Mouse (Mus musculus) embryonic facial prominence, embryonic 11.5 days (tissue): ENCODE results near the gene Susd6. TPM values are rescaled to one million over a fixed set of nuclear protein-coding genes. Genes with fewer than 3 reads are reported as not detected.

Experiments
- ATAC-seq: fragments of 200-750 bp; cut with Nextera tagmentation; replicated peaks from 2 replicates; pipeline ENCODE4 v1.8.0; 2017; ENCODE audit warnings: low read depth; ENCODE audit not compliant: insufficient number of reproducible peaks, low FRiP score, low TSS enrichment
- DNase-seq: peaks from one replicate; pipeline ENCODE4 v3.0.0-alpha.2; 2015; ENCODE audit warnings: low spot score
- H3K27ac ChIP-seq: fragments of 300-500 bp; sonication (generic); replicated peaks from 2 replicates; pipeline ENCODE4 v1.5.1; 2014; ENCODE audit warnings: mild to moderate bottlenecking, low read depth, low read length, control low read depth
- H3K27me3 ChIP-seq: fragments of 300-500 bp; sonication (generic); 2 replicates; pipeline ENCODE4 v1.6.1; 2014; ENCODE audit warnings: mild to moderate bottlenecking, low read length, moderate library complexity, mixed read lengths; ENCODE audit not compliant: control insufficient read depth, insufficient read depth
- H3K36me3 ChIP-seq: fragments of 300-500 bp; sonication (generic); replicated peaks from 2 replicates; pipeline ENCODE4 v1.6.1; 2014; ENCODE audit warnings: low read depth, mild to moderate bottlenecking, low read length, moderate library complexity, mixed read lengths; ENCODE audit not compliant: control insufficient read depth, insufficient read depth
- H3K4me1 ChIP-seq: fragments of 300-500 bp; sonication (generic); 2 replicates; pipeline ENCODE4 v1.6.1; 2014; ENCODE audit warnings: low read length, mixed read lengths; ENCODE audit not compliant: control insufficient read depth, insufficient read depth
- H3K4me2 ChIP-seq: fragments of 300-500 bp; sonication (generic); 2 replicates; pipeline ENCODE4 v1.6.1; 2014; ENCODE audit warnings: low read depth, mild to moderate bottlenecking, control low read depth, low read length, moderate library complexity
- H3K4me3 ChIP-seq: fragments of 300-500 bp; sonication (generic); 2 replicates; pipeline ENCODE4 v1.5.1; 2014; ENCODE audit warnings: low read depth, low read length, control low read depth
- H3K9ac ChIP-seq: fragments of 300-500 bp; sonication (generic); replicated peaks from 2 replicates; pipeline ENCODE4 v1.6.1; 2014; ENCODE audit warnings: mild to moderate bottlenecking, control low read depth, low read length
- H3K9me3 ChIP-seq: fragments of 300-500 bp; sonication (generic); replicated peaks from 2 replicates; pipeline ENCODE4 v1.6.1; 2016; ENCODE audit warnings: mild to moderate bottlenecking, low read length, inconsistent platforms, mixed read lengths; ENCODE audit not compliant: control insufficient read depth
- WGBS: fragments of 180-500 bp; shearing (Covaris S2); extraction: QIAGEN DNeasy Blood & Tissue Kit; methylation state at CpG from one replicate; pipeline ENCODE4 v1.1.7; 2014; 5-methylcytosine and 5-hydroxymethylcytosine counted together
- polyA plus RNA-seq: library from polyadenylated mRNA; unstranded; fragments of >200 nt; fragmentation: Nextera tagmentation; extraction: Ambion mirVana; gene quantifications from 2 replicates; pipeline ENCODE4 v1.2.1, GENCODE M21; 2014

The Susd6 gene
- polyA plus RNA-seq, 1 experiment from 2014 or later, result 13.8 TPM

- no peaks in the 10 kb centered on the region for H3K4me1 ChIP-seq
- no peak overlapping the region for H3K4me3 ChIP-seq
- H3K9me3 ChIP-seq, result no peaks in the 10 kb centered on the region
- H3K4me2 ChIP-seq, result no peak overlapping the region
- H3K27me3 ChIP-seq, result no peaks in the 10 kb centered on the region
- WGBS, result 7% methylated on average over 1 of the region's 1 CpGs
- H3K36me3 ChIP-seq, result no peaks in the 10 kb centered on the region
- H3K27ac ChIP-seq, result no peak overlapping the region
- ATAC-seq (no peak), DNase-seq (no peak)
- no peak overlapping the region for H3K9ac ChIP-seq
Measured at GRCm38 (mm10) chr12:80861916-80862315, 71.6 kb downstream of the Susd6 start.

DNA sequence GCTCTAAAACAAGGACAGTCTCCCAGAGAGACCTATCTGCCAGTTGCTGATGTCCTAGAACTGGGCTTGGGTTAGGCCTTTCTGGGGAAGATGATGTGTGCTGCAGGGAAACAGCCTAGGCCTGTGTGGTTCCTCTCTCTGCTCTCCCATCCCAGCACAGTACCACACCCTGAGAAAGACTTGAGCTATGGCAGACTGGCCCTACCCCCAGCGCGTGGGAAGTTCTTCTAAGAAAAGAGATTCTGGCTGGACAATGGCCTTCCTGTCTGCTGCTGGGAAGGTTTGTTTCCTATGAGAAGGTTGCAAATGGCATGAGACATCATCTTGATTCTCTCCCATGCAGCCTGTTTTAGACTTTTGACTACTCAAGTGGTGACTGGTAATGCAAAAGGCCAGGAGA is 73.1 kb downstream of the Susd6 start:
- no peaks in the 10 kb centered on the region for H3K4me1 ChIP-seq
- H3K36me3 ChIP-seq, result no peaks in the 10 kb centered on the region
- H3K4me2 ChIP-seq, result no peak overlapping the region
- no peaks in the 10 kb centered on the region for H3K9me3 ChIP-seq
- DNase-seq, result no peak
- H3K9ac ChIP-seq, result no peak overlapping the region
- no peak for ATAC-seq
- H3K4me3 ChIP-seq, result no peak overlapping the region
- H3K27ac ChIP-seq, result no peak overlapping the region
- WGBS, result 69% methylated on average over 2 of the region's 2 CpGs
- H3K27me3 ChIP-seq, result no peaks in the 10 kb centered on the region

GRCm38 (mm10) chr12:80865175-80865574 is 74.9 kb downstream of the Susd6 start:
- WGBS, result 88% methylated on average over 4 of the region's 4 CpGs
- H3K27ac ChIP-seq, result no peak overlapping the region
- DNase-seq (no peak), ATAC-seq (no peak)
- no peaks in the 10 kb centered on the region for H3K9me3 ChIP-seq
- H3K4me3 ChIP-seq, result no peak overlapping the region
- H3K27me3 ChIP-seq, result no peaks in the 10 kb centered on the region
- H3K4me1 ChIP-seq, result no peaks in the 10 kb centered on the region
- H3K36me3 ChIP-seq, result no peaks in the 10 kb centered on the region
- H3K4me2 ChIP-seq, result no peak overlapping the region
- no peak overlapping the region for H3K9ac ChIP-seq

GRCm38 (mm10) chr12:80866023-80866422 is 75.7 kb downstream of the Susd6 start:
- Histone ChIP-seq H3K4me2 (no peak overlapping the region), H3K9ac (no peak overlapping the region), H3K4me3 (no peak overlapping the region), H3K36me3 (no peaks in the 10 kb centered on the region), H3K27ac (no peak overlapping the region), H3K9me3 (no peaks in the 10 kb centered on the region), H3K4me1 (no peaks in the 10 kb centered on the region), H3K27me3 (no peaks in the 10 kb centered on the region)
- 84% methylated on average over 2 of the region's 2 CpGs for whole genome bisulfite sequencing
- DNase-seq (no peak), ATAC-seq (no peak)

DNA sequence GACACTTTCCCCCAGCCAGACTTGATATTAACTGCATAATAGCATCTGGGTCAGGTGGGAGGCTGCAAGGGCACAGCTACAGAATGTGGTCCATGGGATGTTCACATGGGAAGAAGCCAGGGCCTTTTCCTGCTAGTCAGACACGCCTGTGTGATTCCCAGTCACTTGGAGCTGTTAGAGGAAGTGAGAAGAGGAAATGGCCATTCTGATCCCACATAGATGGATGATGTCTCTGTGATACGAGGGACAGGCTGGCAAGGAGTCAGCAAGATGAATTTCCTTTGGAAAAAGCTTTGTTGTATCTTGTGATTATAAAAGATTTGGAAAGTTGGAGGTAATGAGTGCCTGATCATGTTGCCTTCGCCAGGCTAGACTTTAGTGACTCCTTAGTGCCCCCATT is 76.8 kb downstream of the Susd6 start:
- Histone ChIP-seq H3K4me2 (no peak overlapping the region), H3K36me3 (no peaks in the 10 kb centered on the region), H3K27ac (no peak overlapping the region), H3K9me3 (no peaks in the 10 kb centered on the region), H3K4me1 (no peaks in the 10 kb centered on the region), H3K27me3 (no peaks in the 10 kb centered on the region), H3K9ac (no peak overlapping the region), H3K4me3 (no peak overlapping the region)
- ATAC-seq (no peak), DNase-seq (no peak)
- WGBS, result 79% methylated on average over 3 of the region's 3 CpGs

DNA sequence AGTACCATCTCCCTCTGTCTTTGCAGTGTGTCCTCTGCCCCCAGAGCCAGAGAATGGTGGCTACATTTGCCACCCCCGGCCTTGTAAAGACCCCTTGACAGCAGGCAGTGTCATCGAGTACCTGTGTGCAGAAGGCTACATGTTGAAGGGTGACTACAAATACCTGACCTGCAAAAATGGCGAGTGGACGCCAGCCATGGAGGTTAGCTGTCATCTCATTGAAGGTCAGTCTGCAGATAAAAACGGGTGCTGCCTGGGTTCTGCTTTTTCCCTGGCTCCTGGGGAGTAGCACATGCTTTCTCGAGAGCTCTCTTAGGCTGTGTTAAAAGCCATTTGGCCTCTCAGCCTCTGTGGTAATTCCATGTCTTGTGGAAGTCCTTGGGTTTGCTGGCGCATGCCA is 78.1 kb downstream of the Susd6 start:
- 90% methylated on average over 7 of the region's 7 CpGs for WGBS
- Histone ChIP-seq H3K9me3 (no peaks in the 10 kb centered on the region), H3K4me2 (no peak overlapping the region)

DNA sequence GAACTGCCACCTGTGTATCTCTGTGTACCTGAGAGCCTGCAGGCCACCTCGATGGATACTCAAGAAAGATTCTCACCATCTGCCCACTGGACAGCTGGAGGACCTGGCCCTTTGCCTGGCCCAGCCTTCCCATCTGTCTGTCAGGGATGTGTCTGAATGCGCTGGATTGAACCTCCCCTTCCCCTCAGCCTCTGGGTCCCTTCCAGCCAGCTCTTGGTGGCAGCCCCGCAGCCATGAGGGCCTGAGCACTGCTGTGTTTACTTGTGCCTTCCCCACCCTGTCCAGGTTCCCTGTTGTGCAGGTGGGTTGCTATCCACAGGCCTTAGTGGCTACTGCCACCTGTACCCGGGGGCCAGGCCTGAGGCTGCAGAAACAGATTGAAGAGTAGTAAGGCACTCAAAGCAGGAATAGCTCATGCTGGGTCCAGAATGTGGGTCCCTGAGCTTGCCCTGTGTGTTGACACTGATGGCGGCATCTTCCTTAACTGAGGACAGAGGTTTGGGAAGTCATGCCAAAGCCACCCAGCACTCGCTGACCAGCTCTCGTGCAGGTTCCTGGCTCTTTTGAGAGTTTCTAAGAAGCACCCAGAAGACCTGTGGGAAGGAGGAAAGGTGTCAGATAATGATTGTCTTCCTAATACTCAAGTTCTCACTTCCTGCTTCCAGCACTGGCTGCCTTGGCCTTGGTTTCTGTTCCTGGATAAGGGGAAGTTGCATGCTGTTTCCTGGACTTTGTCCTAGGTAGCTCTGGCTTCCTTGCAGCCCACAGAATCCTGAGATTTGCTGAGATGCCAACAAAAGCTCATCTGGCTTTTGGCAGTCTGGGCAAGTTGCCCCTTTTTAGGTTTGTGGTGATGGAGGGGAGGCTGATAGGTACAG is 87.1 kb downstream of the Susd6 start:
- Histone ChIP-seq H3K9me3 (no peaks in the 10 kb centered on the region), H3K4me3 (no peak overlapping the region), H3K4me1 (no peaks in the 10 kb centered on the region), H3K27me3 (no peaks in the 10 kb centered on the region), H3K27ac (no peak overlapping the region), H3K9ac (no peak overlapping the region), H3K4me2 (no peak overlapping the region), H3K36me3 (no peaks in the 10 kb centered on the region; the same call in 1 of the 2 replicates)
- WGBS, result 91% methylated on average over 7 of the region's 7 CpGs
- DNase-seq, result no peak
- no peak for ATAC-seq

More for the DNA sequence above, 78.1 kb downstream of the Susd6 start:
- Histone ChIP-seq H3K4me1 (no peaks in the 10 kb centered on the region), H3K27me3 (no peaks in the 10 kb centered on the region), H3K4me3 (no peak overlapping the region), H3K36me3 (no peaks in the 10 kb centered on the region), H3K9ac (no peak overlapping the region), H3K27ac (no peak overlapping the region)
- no peak for DNase-seq
- no peak for ATAC-seq

DNA sequence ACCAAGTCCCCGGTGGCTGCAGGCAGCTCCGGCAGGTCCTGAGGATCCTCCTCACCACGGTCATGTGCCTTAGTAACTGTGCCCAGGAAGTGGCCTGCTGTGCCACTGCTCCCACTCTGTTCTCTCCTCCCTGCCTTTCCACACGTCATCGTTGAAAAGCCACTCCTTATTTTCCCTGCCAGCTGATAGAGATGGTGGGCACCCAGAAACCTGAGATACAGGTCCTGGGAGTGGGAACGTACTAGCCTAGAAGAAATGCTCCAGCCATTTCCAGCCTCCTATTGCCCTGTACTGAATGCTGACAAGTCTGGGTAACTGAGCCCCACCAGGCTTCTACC is 87.8 kb downstream of the Susd6 start:
- DNase-seq (no peak), ATAC-seq (no peak)
- no peaks in the 10 kb centered on the region for H3K9me3 ChIP-seq
- no peak overlapping the region for H3K9ac ChIP-seq
- WGBS, result 89% methylated on average over 6 of the region's 6 CpGs
- H3K4me1 ChIP-seq, result no peaks in the 10 kb centered on the region
- no peak overlapping the region for H3K4me2 ChIP-seq
- H3K36me3 ChIP-seq, result no peaks in the 10 kb centered on the region; the same call in 1 of the 2 replicates
- H3K4me3 ChIP-seq, result no peak overlapping the region
- H3K27ac ChIP-seq, result no peak overlapping the region
- no peaks in the 10 kb centered on the region for H3K27me3 ChIP-seq
